Mouse (Mus musculus) stomach, embryonic 14.5 days (tissue): ENCODE data around the gene Slc45a1. TPM values are rescaled to one million over a fixed set of nuclear protein-coding genes. Genes with fewer than 3 reads are reported as not detected.

ENCODE experiments used
- ATAC-seq: fragments of 200-750 bp; cut with Nextera tagmentation; 2 replicates; pipeline ENCODE4 v1.8.0; 2017; ENCODE audit warnings: low read depth, moderate TSS enrichment; ENCODE audit not compliant: insufficient number of reproducible peaks, insufficient read depth, low FRiP score
- H3K27ac ChIP-seq: fragments of 300-500 bp; sonication (generic); 2 replicates; pipeline ENCODE4 v1.5.1; 2014; ENCODE audit warnings: mild to moderate bottlenecking, low read length, moderate library complexity, mixed read lengths
- H3K27me3 ChIP-seq: fragments of 300-500 bp; sonication (generic); 2 replicates; pipeline ENCODE4 v1.6.1; 2014; ENCODE audit warnings: low read length, control low read depth, mixed read lengths; ENCODE audit not compliant: control insufficient read depth, insufficient read depth
- H3K36me3 ChIP-seq: fragments of 300-500 bp; sonication (generic); 2 replicates; pipeline ENCODE4 v1.6.1; 2014; ENCODE audit warnings: mild to moderate bottlenecking, control low read depth, low read length, moderate library complexity, mixed read lengths; ENCODE audit not compliant: control insufficient read depth, insufficient read depth
- H3K4me1 ChIP-seq: fragments of 300-500 bp; sonication (generic); 2 replicates; pipeline ENCODE4 v1.6.1; 2014; ENCODE audit warnings: low read length, control low read depth, mixed read lengths; ENCODE audit not compliant: control insufficient read depth, insufficient read depth
- H3K4me2 ChIP-seq: fragments of 300-500 bp; sonication (generic); replicated peaks from 2 replicates; pipeline ENCODE4 v1.6.1; 2014; ENCODE audit warnings: low read depth, low read length, control low read depth
- H3K4me3 ChIP-seq: fragments of 300-500 bp; sonication (generic); 2 replicates; pipeline ENCODE4 v1.5.1; 2014; ENCODE audit warnings: low read depth, low read length, control low read depth
- H3K9ac ChIP-seq: fragments of 300-500 bp; sonication (generic); replicated peaks from 2 replicates; pipeline ENCODE4 v1.6.1; 2014; ENCODE audit warnings: low read depth, mild to moderate bottlenecking, control low read depth, low read length, moderate library complexity, mixed read lengths
- H3K9me3 ChIP-seq: fragments of 300-500 bp; sonication (generic); 2 replicates; pipeline ENCODE4 v1.6.1; 2016; ENCODE audit warnings: low read depth, low read length, control low read depth; ENCODE audit not compliant: control insufficient read depth
- WGBS: fragments of 180-500 bp; shearing (Covaris S2); extraction: QIAGEN DNeasy Blood & Tissue Kit; methylation state at CpG from one replicate; pipeline ENCODE4 v1.1.7; 2014; 5-methylcytosine and 5-hydroxymethylcytosine counted together
- polyA plus RNA-seq: library from polyadenylated mRNA; unstranded; fragments of >200 nt; fragmentation: Nextera tagmentation; extraction: Ambion mirVana; gene quantifications from 2 replicates; pipeline ENCODE4 v1.2.1, GENCODE M21; 2014

Slc45a1 gene
- polyA plus RNA-seq, 1 experiment from 2014 or later, result 1.6 TPM

DNA sequence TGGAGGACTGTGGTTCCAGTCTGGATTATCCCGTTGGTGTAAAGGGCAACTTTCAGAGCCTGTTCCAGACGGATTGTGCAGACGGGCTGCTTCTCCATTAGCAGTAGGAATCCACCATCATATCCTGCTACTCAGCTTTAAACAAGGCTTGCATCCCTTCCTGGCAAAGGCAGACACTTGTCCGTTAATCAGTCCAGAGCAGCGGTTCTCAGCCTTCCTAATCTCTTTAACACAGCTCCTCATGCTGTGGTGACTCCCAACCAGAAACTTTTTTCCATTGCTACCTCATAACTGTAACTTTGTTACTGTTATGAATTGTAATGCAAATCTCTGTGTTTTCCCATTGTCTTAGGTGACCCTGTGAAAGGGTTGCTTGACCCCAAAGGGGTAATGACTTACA, 2.6 kb downstream of the Slc45a1 start:
- H3K4me2 ChIP-seq, result no peak overlapping the region
- H3K9ac ChIP-seq, result no peak overlapping the region
- H3K4me3 ChIP-seq, result no peak overlapping the region
- H3K9me3 ChIP-seq, result no peaks in the 10 kb centered on the region
- H3K27me3 ChIP-seq, result 0 out of 2 replicates have a peak, but pooled peaks cover 6% of the 10 kb centered on the region
- no peak for ATAC-seq
- no peaks in the 10 kb centered on the region for H3K36me3 ChIP-seq
- 74% methylated on average over 5 of the region's 5 CpGs for WGBS
- H3K4me1 ChIP-seq, result no peaks in the 10 kb centered on the region
- H3K27ac ChIP-seq, result no peak overlapping the region

DNA sequence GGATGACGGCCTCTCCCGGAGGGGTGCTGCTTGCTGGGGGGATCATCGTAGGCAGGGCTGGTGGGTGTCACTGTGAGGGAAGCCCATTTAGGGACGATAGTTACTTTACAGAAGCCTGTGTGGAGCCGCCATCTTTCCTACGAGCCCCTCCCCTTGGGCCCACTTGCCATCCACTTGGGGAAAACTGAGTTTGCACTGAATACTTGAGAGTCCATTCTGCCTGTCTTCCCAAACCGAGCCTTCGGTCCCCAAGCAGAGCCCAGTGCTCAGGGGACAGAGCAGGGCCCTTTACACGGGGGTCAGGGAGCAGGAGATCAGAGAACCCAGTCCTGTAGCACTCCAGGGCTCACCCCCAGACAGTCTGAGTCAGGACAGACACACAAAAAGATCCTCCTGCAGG, 7.7 kb downstream of the Slc45a1 start:
- H3K27ac ChIP-seq, result no peak overlapping the region
- no peak overlapping the region for H3K4me3 ChIP-seq
- H3K9me3 ChIP-seq, result no peaks in the 10 kb centered on the region
- H3K4me2 ChIP-seq, result no peak overlapping the region
- no peaks in the 10 kb centered on the region for H3K36me3 ChIP-seq
- 93% methylated on average over 9 of the region's 9 CpGs for WGBS
- no peaks in the 10 kb centered on the region for H3K27me3 ChIP-seq
- H3K4me1 ChIP-seq, result no peaks in the 10 kb centered on the region
- H3K9ac ChIP-seq, result no peak overlapping the region
- no peak for ATAC-seq

DNA sequence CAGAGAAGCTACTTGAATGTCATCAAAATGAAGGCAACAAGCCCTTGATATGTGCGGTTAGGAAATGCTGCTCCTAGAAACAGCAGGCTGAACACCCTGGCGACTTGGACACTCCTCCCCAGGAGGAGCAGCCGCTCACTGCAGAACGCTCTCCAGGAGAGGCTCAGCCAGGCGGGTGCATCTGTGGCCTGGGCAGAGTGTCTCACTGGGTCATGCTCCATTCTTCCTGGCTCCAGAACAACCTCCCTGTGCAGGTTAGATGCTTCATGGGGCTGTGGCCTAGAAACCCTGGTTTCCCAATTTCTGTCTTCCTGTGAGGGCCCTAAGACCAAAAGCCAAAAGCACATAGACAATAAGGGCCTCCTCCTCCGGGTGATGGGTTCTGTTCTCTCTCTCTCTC, 15.3 kb downstream of the Slc45a1 start:
- Histone ChIP-seq H3K9ac (no peak overlapping the region), H3K9me3 (no peaks in the 10 kb centered on the region), H3K4me3 (no peak overlapping the region), H3K36me3 (no peaks in the 10 kb centered on the region), H3K4me1 (no peaks in the 10 kb centered on the region), H3K4me2 (no peak overlapping the region), H3K27ac (no peak overlapping the region), H3K27me3 (no peaks in the 10 kb centered on the region)
- no peak for ATAC-seq
- 78% methylated on average over 6 of the region's 6 CpGs for WGBS

DNA sequence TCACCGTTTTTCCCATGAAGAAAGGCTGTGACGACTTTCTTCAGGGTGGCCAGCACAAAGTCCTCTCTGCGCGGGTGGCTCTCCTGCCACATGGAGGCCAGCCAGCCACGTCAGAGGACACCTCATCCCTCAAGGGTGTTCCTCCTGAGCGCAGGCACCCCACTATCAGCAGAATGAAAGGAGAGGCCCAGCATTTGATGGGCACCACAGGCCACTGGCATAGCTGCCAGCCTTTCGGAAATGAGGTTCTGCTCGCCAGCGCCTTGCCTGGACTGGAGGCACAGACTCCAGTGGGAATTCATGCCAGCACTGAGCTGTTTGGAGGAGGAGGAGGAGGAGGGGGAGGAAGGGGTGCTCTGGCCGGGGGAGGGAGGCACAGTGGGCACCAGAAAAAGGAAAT, 16.4 kb downstream of the Slc45a1 start:
- WGBS, result 90% methylated on average over 10 of the region's 10 CpGs
- H3K9ac ChIP-seq, result no peak overlapping the region
- no peaks in the 10 kb centered on the region for H3K36me3 ChIP-seq
- H3K4me3 ChIP-seq, result no peak overlapping the region
- H3K4me1 ChIP-seq, result no peaks in the 10 kb centered on the region
- H3K4me2 ChIP-seq, result no peak overlapping the region
- H3K9me3 ChIP-seq, result no peaks in the 10 kb centered on the region
- H3K27me3 ChIP-seq, result no peaks in the 10 kb centered on the region
- H3K27ac ChIP-seq, result no peak overlapping the region
- ATAC-seq, result no peak

DNA sequence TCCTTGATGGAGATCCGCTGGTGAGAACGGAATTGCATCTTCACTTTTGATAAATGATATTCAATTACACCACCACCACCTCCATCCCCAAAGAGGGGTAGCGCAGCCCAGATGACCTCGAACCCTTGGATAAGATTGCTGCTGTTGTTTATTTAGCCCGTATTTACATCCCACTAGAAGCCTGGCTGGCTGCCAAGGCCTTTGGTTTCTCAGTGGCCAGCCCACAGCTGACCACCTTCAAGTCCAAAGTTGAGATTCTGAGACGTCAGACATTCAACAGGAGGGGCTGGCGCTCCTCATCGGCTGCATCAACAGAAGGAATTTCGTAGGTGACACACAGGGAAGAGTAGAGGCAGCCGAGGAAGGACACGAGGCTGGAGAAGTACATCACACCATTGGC, 22.7 kb downstream of the Slc45a1 start:
- Histone ChIP-seq H3K9ac (no peak overlapping the region), H3K4me1 (no peaks in the 10 kb centered on the region), H3K36me3 (no peaks in the 10 kb centered on the region), H3K4me2 (no peak overlapping the region), H3K27me3 (no peaks in the 10 kb centered on the region), H3K27ac (no peak overlapping the region), H3K9me3 (no peaks in the 10 kb centered on the region), H3K4me3 (no peak overlapping the region)
- no peak for ATAC-seq
- WGBS, result 51% methylated on average over 11 of the region's 11 CpGs

DNA sequence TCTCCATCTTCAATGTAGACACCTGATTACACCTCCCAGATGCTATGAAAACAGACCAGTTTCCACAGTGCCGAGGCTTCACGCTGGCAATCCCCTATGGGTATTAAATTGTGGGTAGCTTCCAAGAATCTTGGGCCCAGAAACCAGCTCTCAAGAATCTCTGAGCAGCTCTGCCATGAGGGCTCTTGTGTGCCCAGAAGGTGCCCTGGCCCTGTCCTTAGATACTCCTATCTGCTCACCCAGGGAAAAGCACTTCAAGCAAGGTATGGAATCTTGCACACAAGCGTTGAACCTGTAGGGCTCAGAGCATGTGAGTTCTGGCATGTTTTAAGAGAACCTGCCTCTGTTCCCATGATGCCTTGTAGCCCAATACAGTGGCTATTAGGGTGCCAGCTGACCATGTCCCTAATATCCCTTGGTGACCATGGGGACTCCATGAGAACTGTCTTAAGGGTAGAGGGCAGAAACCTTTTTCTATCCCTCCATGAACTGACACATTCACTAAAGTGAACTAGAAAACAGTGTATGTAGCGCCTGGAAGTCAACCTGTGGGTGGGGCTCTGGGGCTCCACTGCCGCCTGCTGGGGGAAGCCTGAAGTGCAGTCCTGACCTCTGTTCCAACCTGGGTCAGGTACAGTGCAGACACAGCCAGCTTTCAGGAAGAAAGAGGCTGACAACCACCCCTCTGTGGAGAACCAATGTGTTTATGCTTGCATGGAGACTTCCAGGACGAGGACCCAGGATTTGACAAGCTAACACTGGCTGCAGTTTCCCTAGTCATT, 25.8 kb downstream of the Slc45a1 start:
- H3K9me3 ChIP-seq, result no peaks in the 10 kb centered on the region
- H3K36me3 ChIP-seq, result peaks cover 7% of the 10 kb centered on the region; the same call in 1 of the 2 replicates
- ATAC-seq, result no peak
- H3K4me1 ChIP-seq, result no peaks in the 10 kb centered on the region
- no peaks in the 10 kb centered on the region for H3K27me3 ChIP-seq
- H3K9ac ChIP-seq, result no peak overlapping the region
- WGBS, result 51% methylated on average over 6 of the region's 6 CpGs
- H3K27ac ChIP-seq, result no peak overlapping the region
- no peak overlapping the region for H3K4me3 ChIP-seq
- H3K4me2 ChIP-seq, result no peak overlapping the region

DNA sequence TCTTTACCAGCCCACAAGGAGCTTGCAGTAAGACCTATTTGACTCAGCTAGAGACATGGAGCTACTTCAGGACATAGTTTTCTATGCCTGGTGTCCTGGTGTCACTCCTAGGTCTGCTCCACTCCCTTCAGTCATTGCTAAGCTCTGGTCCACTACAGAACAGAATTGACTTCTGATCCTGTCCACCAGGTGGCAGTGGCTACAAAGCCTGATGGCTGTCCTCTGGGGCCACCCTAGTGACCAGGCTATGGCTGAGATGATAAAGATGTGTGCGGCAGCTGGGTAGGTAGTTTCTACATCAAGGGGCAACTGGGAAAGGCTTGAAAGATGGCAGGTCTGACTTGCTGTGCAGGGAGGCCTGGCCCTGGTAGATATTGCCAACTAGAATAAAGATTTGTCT, 26.5 kb downstream of the Slc45a1 start:
- peak; percentile 50; the same call in 1 of the 2 replicates for ATAC-seq
- Histone ChIP-seq H3K27me3 (no peaks in the 10 kb centered on the region), H3K36me3 (peaks cover 10% of the 10 kb centered on the region), H3K27ac (no peak overlapping the region), H3K9me3 (no peaks in the 10 kb centered on the region), H3K4me3 (no peak overlapping the region), H3K9ac (no peak overlapping the region), H3K4me2 (no peak overlapping the region), H3K4me1 (no peaks in the 10 kb centered on the region)
- 47% methylated on average over 1 of the region's 1 CpGs for WGBS

DNA sequence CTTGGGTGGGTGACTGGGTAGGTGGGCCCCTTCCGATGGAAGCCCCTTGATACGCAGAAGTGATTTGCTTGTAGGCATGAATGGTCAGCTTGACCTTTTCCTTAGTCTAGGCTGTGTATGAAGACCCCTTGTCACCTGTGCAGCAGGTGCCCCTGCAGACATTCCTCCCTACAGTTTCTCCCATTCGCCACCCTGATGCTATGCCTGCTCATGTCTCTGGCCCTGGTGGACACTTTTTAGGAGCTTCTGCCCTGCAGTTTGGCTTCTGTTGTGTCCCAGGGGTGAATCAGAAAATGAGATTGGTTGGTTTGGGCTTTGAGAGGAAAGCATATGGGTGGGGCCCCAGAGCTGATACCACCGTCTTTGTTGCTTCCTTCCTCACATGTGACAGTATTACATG, 27.0 kb downstream of the Slc45a1 start:
- ATAC-seq, result no peak
- Histone ChIP-seq H3K27me3 (no peaks in the 10 kb centered on the region), H3K9me3 (no peaks in the 10 kb centered on the region), H3K27ac (no peak overlapping the region), H3K4me3 (no peak overlapping the region), H3K9ac (no peak overlapping the region), H3K36me3 (peaks cover 15% of the 10 kb centered on the region), H3K4me2 (no peak overlapping the region), H3K4me1 (no peaks in the 10 kb centered on the region)
- WGBS, result 63% methylated on average over 4 of the region's 4 CpGs
